Mouse (Mus musculus) thymus, adult 2 months (tissue): ENCODE data around the gene Cnfn. TPM values are rescaled to one million over a fixed set of nuclear protein-coding genes. Genes with fewer than 3 reads are reported as not detected.

ENCODE experiments used
- DNase-seq: peaks from one replicate; pipeline ENCODE4 v3.0.0; 2021
- H3K27ac ChIP-seq: fragments of 200-500 bp; 2 replicates; pipeline ENCODE4 v1.5.1; 2012; ENCODE audit warnings: low read length, control low read depth; ENCODE audit not compliant: control insufficient read depth, insufficient read depth
- H3K27me3 ChIP-seq: fragments of 200-500 bp; 2 replicates; pipeline ENCODE4 v1.6.1; 2012; ENCODE audit warnings: mild to moderate bottlenecking, low read length, moderate library complexity, mixed read lengths; ENCODE audit not compliant: control insufficient read depth, insufficient read depth
- H3K36me3 ChIP-seq: fragments of 200-500 bp; 2 replicates; pipeline ENCODE4 v1.6.1; 2012; ENCODE audit warnings: mild to moderate bottlenecking, low read length, moderate library complexity; ENCODE audit not compliant: control insufficient read depth, insufficient read depth
- H3K4me1 ChIP-seq: fragments of 200-500 bp; replicated peaks from 2 replicates; pipeline ENCODE4 v1.6.1; 2012; ENCODE audit warnings: low read length; ENCODE audit not compliant: control insufficient read depth, insufficient read depth
- H3K4me3 ChIP-seq: fragments of 200-500 bp; 2 replicates; pipeline ENCODE4 v1.5.1; 2012; ENCODE audit warnings: mild to moderate bottlenecking, low read length, control low read depth, moderate library complexity; ENCODE audit not compliant: control insufficient read depth, insufficient read depth
- CTCF ChIP-seq: fragments of 200-500 bp; IDR thresholded peaks from 2 replicates; pipeline ENCODE4 v1.5.1; 2012; ENCODE audit warnings: mild to moderate bottlenecking, control low read depth, low read length, moderate library complexity, borderline replicate concordance; ENCODE audit not compliant: control insufficient read depth, poor library complexity, insufficient read depth; ENCODE audit errors: extremely low read depth
- POLR2A ChIP-seq: fragments of 200-500 bp; IDR thresholded peaks from 2 replicates; pipeline ENCODE4 v1.6.1; 2012; ENCODE audit warnings: mild to moderate bottlenecking, low read length, control low read depth, moderate library complexity; ENCODE audit not compliant: control insufficient read depth, poor library complexity, insufficient read depth; ENCODE audit errors: extremely low read depth
- WGBS: fragments of 180-500 bp; shearing (Covaris S2); methylation state at CpG from one replicate; pipeline ENCODE4 v1.1.7; 2018; 5-methylcytosine and 5-hydroxymethylcytosine counted together
- polyA plus RNA-seq: library from polyadenylated mRNA; depleted of rRNA; stranded (reverse); fragments of >200 nt; gene quantifications from 2 replicates; pipeline ENCODE4 v1.2.3, GENCODE M21; 2012

Gene Cnfn
- polyA plus RNA-seq, 1 experiment = 20.6 TPM

DNA sequence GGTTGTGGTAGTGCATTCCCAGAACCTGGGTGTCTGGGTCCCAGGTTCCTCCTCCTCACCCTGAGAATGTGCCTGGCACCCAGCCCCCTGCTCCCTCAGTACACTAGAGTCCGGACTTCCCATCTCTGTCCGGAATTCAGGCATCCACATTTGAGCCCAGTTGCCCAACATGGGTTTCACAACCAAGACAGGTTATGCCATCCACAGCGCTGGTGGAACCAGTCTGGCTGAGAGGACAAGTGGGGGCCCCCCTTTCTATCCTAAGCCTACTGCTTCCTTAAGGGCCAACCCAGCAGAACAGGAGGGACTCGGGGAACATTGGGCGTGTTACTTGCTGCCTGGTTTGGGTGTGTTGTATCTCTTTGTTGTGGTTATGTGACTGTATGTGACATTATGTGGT, 2.9 kb upstream of the Cnfn start:
- H3K27ac ChIP-seq = no peak overlapping the region
- H3K4me1 ChIP-seq = no peaks in the 10 kb centered on the region
- no peak for TF ChIP-seq POLR2A
- TF ChIP-seq CTCF = no peak
- H3K27me3 ChIP-seq = peaks cover 3% of the 10 kb centered on the region; the same call in 1 of the 2 replicates
- WGBS = 79% methylated on average over 5 of the region's 5 CpGs
- H3K36me3 ChIP-seq = no peaks in the 10 kb centered on the region
- no peak for DNase-seq
- H3K4me3 ChIP-seq = no peak overlapping the region

DNA sequence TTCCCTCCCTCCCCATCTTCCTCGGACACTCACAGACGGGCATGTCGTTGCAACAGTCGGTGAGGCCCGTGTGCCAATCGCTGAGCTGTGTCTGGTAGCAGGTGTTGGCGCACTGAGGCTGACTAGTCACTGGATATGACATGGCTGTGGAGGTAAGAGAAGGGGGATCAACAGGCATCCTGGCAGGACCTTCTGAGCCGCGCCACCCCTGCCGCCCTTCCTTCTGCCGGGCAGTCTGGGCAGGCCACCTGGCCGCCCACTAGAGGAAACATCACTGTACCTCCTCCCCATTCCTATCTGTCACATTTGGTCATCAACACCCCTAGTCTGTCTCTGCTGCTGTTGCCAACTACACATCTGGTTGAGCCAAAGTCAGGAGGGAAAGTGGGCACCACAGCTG, 1.2 kb downstream of the Cnfn start:
- Histone ChIP-seq H3K27me3 (peaks cover 3% of the 10 kb centered on the region; the same call in 1 of the 2 replicates), H3K27ac (no peak overlapping the region), H3K4me3 (no peak overlapping the region), H3K36me3 (no peaks in the 10 kb centered on the region), H3K4me1 (no peaks in the 10 kb centered on the region)
- no peak for DNase-seq
- no peak for TF ChIP-seq CTCF
- no peak for TF ChIP-seq POLR2A
- WGBS = 35% methylated on average over 12 of the region's 12 CpGs

DNA sequence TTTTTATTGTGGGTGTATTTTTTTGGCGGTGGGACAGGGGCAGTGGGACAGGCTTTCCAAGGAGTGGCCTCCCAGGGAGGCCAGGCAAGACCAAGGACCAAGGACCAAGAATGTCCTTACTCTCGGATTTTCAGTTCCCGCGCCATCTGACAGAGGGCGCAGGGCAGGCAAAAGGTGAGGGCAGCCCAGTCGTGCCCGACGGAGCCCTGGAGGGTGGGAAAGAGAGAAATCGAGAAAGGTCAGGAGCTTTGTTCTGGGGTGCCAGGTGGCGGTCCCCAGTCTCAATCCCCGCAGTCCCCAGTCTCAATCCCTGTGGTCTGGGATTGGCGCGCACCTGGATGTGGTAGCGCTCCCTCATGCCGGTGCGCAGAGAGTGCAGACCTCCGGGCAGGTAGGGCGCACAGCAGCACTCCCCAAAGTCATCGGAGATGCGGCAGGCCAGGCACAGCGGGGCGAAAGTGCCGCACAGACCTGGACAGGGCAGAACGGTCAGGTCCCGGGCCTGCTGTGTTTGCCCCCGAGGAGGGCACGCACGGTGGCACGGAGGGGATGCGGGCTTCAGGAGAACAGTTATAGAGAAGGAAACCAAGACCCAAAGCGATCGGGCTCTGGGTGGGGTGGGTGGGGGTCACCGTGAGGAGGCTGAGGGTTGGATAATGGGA, 1.8 kb downstream of the Cnfn start:
- H3K27ac ChIP-seq = no peak overlapping the region
- WGBS = 6% methylated on average over 33 of the region's 33 CpGs
- no peaks in the 10 kb centered on the region for H3K36me3 ChIP-seq
- H3K4me3 ChIP-seq = no peak overlapping the region
- TF ChIP-seq POLR2A (no peak), CTCF (no peak)
- H3K4me1 ChIP-seq = no peaks in the 10 kb centered on the region
- peaks cover 3% of the 10 kb centered on the region; the same call in 1 of the 2 replicates for H3K27me3 ChIP-seq
- DNase-seq = peak; percentile 19

DNA sequence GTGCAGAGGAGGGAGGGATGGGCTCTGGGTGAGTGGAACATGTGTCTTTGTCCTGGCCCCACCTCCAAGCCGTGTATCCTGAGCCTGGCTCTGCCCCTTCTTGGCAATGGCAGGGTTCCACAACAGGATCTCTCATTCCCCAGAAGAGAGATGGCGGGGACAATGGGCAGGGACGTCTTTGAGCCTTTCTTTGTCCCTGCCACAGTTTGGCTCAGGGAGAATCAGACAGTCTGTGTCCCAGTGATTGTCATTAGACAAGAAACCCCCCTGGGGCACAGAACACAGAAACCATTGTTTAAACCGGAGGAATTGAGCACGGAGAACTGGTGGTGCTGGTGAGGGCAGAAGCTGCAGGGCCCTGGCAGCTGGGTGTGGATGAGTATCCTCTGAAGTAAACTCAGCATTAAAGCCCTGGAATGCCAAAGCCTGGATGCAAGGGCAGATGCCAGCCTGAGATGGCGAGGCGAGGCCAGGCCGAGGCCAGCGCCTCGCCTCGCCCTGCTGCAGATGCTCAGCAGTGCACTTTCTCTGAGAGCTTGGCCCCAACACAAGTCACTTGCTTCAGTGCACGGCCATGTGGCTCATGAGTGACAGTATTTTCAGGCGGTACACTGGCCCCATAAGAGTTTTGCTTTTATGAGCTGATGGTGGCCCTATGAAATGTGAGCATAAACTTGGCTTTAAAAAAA, 3.4 kb downstream of the Cnfn start:
- H3K27ac ChIP-seq = no peak overlapping the region
- no peak overlapping the region for H3K4me3 ChIP-seq
- H3K4me1 ChIP-seq = no peaks in the 10 kb centered on the region
- TF ChIP-seq CTCF (no peak), POLR2A (no peak)
- no peaks in the 10 kb centered on the region for H3K36me3 ChIP-seq
- no peak for DNase-seq
- peaks cover 3% of the 10 kb centered on the region; the same call in 1 of the 2 replicates for H3K27me3 ChIP-seq
- 76% methylated on average over 13 of the region's 13 CpGs for WGBS

DNA sequence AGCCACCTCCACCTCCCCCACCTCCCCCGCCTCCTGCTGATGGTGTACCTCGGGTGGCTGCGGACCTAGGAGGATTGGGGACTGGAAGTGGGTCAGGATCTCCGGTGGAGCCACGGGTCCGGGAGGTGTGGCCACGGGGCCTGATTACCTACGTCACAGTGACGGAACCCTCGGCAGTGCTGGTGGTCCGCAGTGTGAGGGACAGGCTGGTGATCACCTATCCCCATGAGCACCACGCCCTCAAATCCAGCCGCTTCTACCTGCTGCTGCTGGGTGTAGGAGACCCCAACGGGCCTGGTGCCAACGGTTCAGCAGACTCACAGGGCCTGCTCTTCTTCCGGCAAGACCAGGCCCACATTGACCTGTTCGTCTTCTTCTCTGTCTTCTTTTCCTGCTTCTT, 5.9 kb downstream of the Cnfn start:
- no peak for TF ChIP-seq POLR2A
- TF ChIP-seq CTCF = no peak
- 97% methylated on average over 17 of the region's 17 CpGs for WGBS
- Histone ChIP-seq H3K4me3 (no peak overlapping the region), H3K27me3 (peaks cover 3% of the 10 kb centered on the region; the same call in 1 of the 2 replicates), H3K27ac (no peak overlapping the region), H3K36me3 (no peaks in the 10 kb centered on the region), H3K4me1 (no peaks in the 10 kb centered on the region)
- no peak for DNase-seq

DNA sequence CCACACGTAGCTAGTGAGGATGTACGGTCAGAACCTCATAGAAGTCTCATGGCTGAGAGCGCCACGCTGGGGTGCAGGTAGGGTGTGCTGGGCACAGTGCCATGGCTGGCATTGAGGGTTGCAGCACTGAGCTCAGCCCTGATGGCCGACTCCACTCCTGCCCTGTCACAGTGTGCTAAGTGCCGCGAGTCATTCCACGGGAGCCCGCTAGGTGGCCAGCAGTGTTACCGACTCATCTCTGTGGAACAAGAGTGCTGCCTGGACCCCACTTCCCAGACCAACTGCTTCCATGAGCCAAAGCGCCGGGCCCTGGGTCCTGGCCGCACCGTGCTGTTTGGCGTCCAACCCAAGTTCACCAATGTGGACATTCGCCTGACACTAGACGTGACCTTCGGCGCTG, 6.4 kb downstream of the Cnfn start:
- Histone ChIP-seq H3K4me3 (no peak overlapping the region), H3K4me1 (no peaks in the 10 kb centered on the region), H3K27ac (no peak overlapping the region), H3K27me3 (peaks cover 3% of the 10 kb centered on the region; the same call in 1 of the 2 replicates), H3K36me3 (no peaks in the 10 kb centered on the region)
- no peak for DNase-seq
- WGBS = 95% methylated on average over 19 of the region's 19 CpGs
- no peak for TF ChIP-seq POLR2A
- TF ChIP-seq CTCF = no peak

GRCm38 (mm10) chr7:25358721-25359206, 10.8 kb downstream of the Cnfn start:
- WGBS = 91% methylated on average over 19 of the region's 19 CpGs
- Histone ChIP-seq H3K4me3 (no peak overlapping the region), H3K27me3 (no peaks in the 10 kb centered on the region), H3K36me3 (no peaks in the 10 kb centered on the region), H3K27ac (no peak overlapping the region), H3K4me1 (no peaks in the 10 kb centered on the region)
- no peak for DNase-seq
- TF ChIP-seq POLR2A (no peak), CTCF (no peak)
